Comparison of ENCODE assay signal across 11 mouse cellular contexts in genomic region chr8:94292072-94292471, GRCm38 (mm10). TPM values are rescaled to one million over a fixed set of nuclear protein-coding genes. Genes with fewer than 3 reads are reported as not detected.
A peak's percentile ranks its signal among the peaks of the same experiment; 100 is the strongest.
DNase-seq lines count a peak whose midpoint lies in the region; ATAC-seq and TF ChIP-seq lines count a peak whose summit lies in the region.
"Had no signal": no experiment of that assay in that cellular context is flagged by ENCODE, and none has a peak within 500 bp of the region (broad histone marks: within the 10 kb centered on the region; RNA-seq: fewer than 3 reads in every experiment).

No protein-coding gene starts in this region.

- no peaks in the 10 kb centered on the region for H3K4me1 ChIP-seq in forebrain, embryonic 14.5 days (ENCODE audit: control insufficient read depth, insufficient read depth, low read length)
- no peaks in the 10 kb centered on the region; the same call in 1 of the 2 replicates for H3K4me1 ChIP-seq in forebrain, embryonic 12.5 days
- H3K4me1 ChIP-seq in hindbrain, embryonic 16.5 days (ENCODE audit: control insufficient read depth, insufficient read depth, low read depth, low read length) = no peaks in the 10 kb centered on the region; the same call in 1 of the 2 replicates
- H3K4me1 ChIP-seq in midbrain, postnatal 0 days (ENCODE audit: insufficient read depth, low read length) = no peaks in the 10 kb centered on the region

- no peak overlapping the region for H3K4me3 ChIP-seq in forebrain, embryonic 14.5 days (ENCODE audit: low read depth, low read length)
- no peak overlapping the region for H3K4me3 ChIP-seq in forebrain, embryonic 12.5 days (replicated peaks)
- H3K4me3 ChIP-seq in hindbrain, embryonic 16.5 days (ENCODE audit: low read length) = no peak overlapping the region
- no peak overlapping the region for H3K4me3 ChIP-seq in midbrain, postnatal 0 days (ENCODE audit: low read depth, low read length)
- H3K4me3 ChIP-seq: forebrain, embryonic 10.5 days had no signal

- WGBS in forebrain, embryonic 14.5 days = 64% methylated on average over 6 of the region's 6 CpGs
- 85% methylated on average over 6 of the region's 6 CpGs for WGBS in forebrain, embryonic 12.5 days
- 62% methylated on average over 6 of the region's 6 CpGs for WGBS in hindbrain, embryonic 16.5 days
- WGBS in midbrain, postnatal 0 days = 60% methylated on average over 6 of the region's 6 CpGs

- no peaks in the 10 kb centered on the region for H3K9me3 ChIP-seq in forebrain, embryonic 14.5 days (replicated peaks; ENCODE audit: control insufficient read depth, low read length)
- H3K9me3 ChIP-seq in forebrain, embryonic 12.5 days = no peaks in the 10 kb centered on the region
- H3K9me3 ChIP-seq in hindbrain, embryonic 16.5 days (ENCODE audit: control insufficient read depth, low read length) = no peaks in the 10 kb centered on the region
- H3K9me3 ChIP-seq in midbrain, postnatal 0 days (ENCODE audit: low read length) = no peaks in the 10 kb centered on the region
- H3K9me3 ChIP-seq: forebrain, embryonic 10.5 days had no signal

- no peak for ATAC-seq in forebrain, embryonic 14.5 days
- ATAC-seq in forebrain, embryonic 12.5 days (ENCODE audit: low FRiP score) = no peak
- ATAC-seq in hindbrain, embryonic 16.5 days = peak; percentile 67
- no peak for ATAC-seq in midbrain, postnatal 0 days (ENCODE audit: low FRiP score)

- no peak overlapping the region for H3K27ac ChIP-seq in forebrain, embryonic 14.5 days (ENCODE audit: low read depth, low read length)
- H3K27ac ChIP-seq in forebrain, embryonic 12.5 days = no peak overlapping the region
- peak overlapping the region; percentile 46; the same call in 1 of the 2 replicates for H3K27ac ChIP-seq in hindbrain, embryonic 16.5 days (ENCODE audit: low read depth, low read length)
- H3K27ac ChIP-seq in midbrain, postnatal 0 days (ENCODE audit: low read depth, low read length) = peak overlapping the region; percentile 32; the same call in 1 of the 2 replicates
- H3K27ac ChIP-seq: forebrain, embryonic 10.5 days had no signal

- peaks cover 19% of the 10 kb centered on the region for H3K36me3 ChIP-seq in forebrain, embryonic 14.5 days (ENCODE audit: control insufficient read depth, insufficient read depth, low read length)
- peaks cover 11% of the 10 kb centered on the region for H3K36me3 ChIP-seq in forebrain, embryonic 12.5 days (replicated peaks)
- peaks cover 3% of the 10 kb centered on the region; the same call in 1 of the 2 replicates for H3K36me3 ChIP-seq in hindbrain, embryonic 16.5 days (ENCODE audit: control insufficient read depth, insufficient read depth, low read length)
- H3K36me3 ChIP-seq in midbrain, postnatal 0 days (ENCODE audit: insufficient read depth, low read length) = peaks cover 38% of the 10 kb centered on the region

- peak; percentile 43 for DNase-seq in forebrain, embryonic 14.5 days (ENCODE audit: low spot score)
- peak; percentile 27 for DNase-seq in lung, postnatal 14 days
- no peak for DNase-seq in lung, postnatal 4 days
- peak; percentile 35 for DNase-seq in midbrain, postnatal 0 days (ENCODE audit: low spot score)
- no peak for DNase-seq in adipocyte (ENCODE audit: low spot score)
- DNase-seq in thymus, postnatal 36 days = no peak
- DNase-seq: lung, adult 18-20 months; thymus, postnatal 14 days had no signal

- H3K4me2 ChIP-seq in forebrain, embryonic 14.5 days (ENCODE audit: low read length) = no peak overlapping the region
- no peak overlapping the region for H3K4me2 ChIP-seq in forebrain, embryonic 12.5 days
- H3K4me2 ChIP-seq in hindbrain, embryonic 16.5 days (ENCODE audit: low read length) = no peak overlapping the region
- no peak overlapping the region for H3K4me2 ChIP-seq in midbrain, postnatal 0 days (ENCODE audit: low read depth, low read length, poor library complexity, severe bottlenecking)

- H3K27me3 ChIP-seq in forebrain, embryonic 14.5 days (replicated peaks; ENCODE audit: control insufficient read depth, insufficient read depth, low read length) = no peaks in the 10 kb centered on the region
- no peaks in the 10 kb centered on the region for H3K27me3 ChIP-seq in forebrain, embryonic 12.5 days
- H3K27me3 ChIP-seq in hindbrain, embryonic 16.5 days (replicated peaks; ENCODE audit: control insufficient read depth, insufficient read depth, low read length) = no peaks in the 10 kb centered on the region
- no peaks in the 10 kb centered on the region for H3K27me3 ChIP-seq in midbrain, postnatal 0 days (ENCODE audit: insufficient read depth, low read length)

- no peak for TF ChIP-seq CTCF in midbrain, postnatal 0 days (IDR thresholded peaks at IDR 0.05)

- H3K9ac ChIP-seq in forebrain, embryonic 14.5 days (ENCODE audit: low read length) = no peak overlapping the region
- H3K9ac ChIP-seq in forebrain, embryonic 12.5 days = no peak overlapping the region
- H3K9ac ChIP-seq in hindbrain, embryonic 16.5 days (ENCODE audit: low read depth, low read length) = no peak overlapping the region
- H3K9ac ChIP-seq in midbrain, postnatal 0 days (replicated peaks; ENCODE audit: low read length, poor library complexity, severe bottlenecking) = no peak overlapping the region

RNA-seq across cellular contexts. Expression of gene Slc12a3, which starts 36.9 kb away (rescaled TPM):
- not detected in 2 replicates for polyA plus RNA-seq in forebrain, embryonic 14.5 days (2014; fragmentation: Nextera tagmentation; extraction: Ambion mirVana)
- polyA plus RNA-seq in forebrain, embryonic 12.5 days (2016; fragmentation: Nextera tagmentation; extraction: Ambion mirVana) = 0.10 TPM in 1 of 2 replicates, not detected in the other
- polyA plus RNA-seq in hindbrain, embryonic 16.5 days (2015; fragmentation: Nextera tagmentation; extraction: Ambion mirVana) = 0.11 and 0.21 TPM in 2 replicates
- not detected in 2 replicates for total RNA-seq in midbrain, postnatal 0 days (2014; rRNA removed)
- polyA plus RNA-seq in midbrain, postnatal 0 days (2015; fragmentation: Nextera tagmentation; extraction: Ambion mirVana) = 0.05 and 0.17 TPM in 2 replicates
- polyA plus RNA-seq: forebrain, embryonic 10.5 days had no signal

Comparison
In these comparisons a context has a peak if more than half of its experiments do, and no peak if none do; other contexts are left out.
1. DNase-seq: peak in forebrain, embryonic 14.5 days (single experiment), lung, postnatal 14 days (single experiment) and midbrain, postnatal 0 days (single experiment); none in lung, postnatal 4 days (0 of 2), adipocyte (single experiment) and thymus, postnatal 36 days (0 of 2).
2. H3K27ac ChIP-seq: peak in hindbrain, embryonic 16.5 days (single experiment) and midbrain, postnatal 0 days (single experiment); none in forebrain, embryonic 14.5 days (single experiment) and forebrain, embryonic 12.5 days (single experiment).